Mouse (Mus musculus): Measurements from ENCODE around the gene Tmem178.
A peak's percentile ranks its signal among the peaks of the same experiment; 100 is the strongest.
"Not testable (repeated sequence)": the region's sequence is repeated elsewhere in the genome, so short reads cannot be mapped to it uniquely, and the experiment has no call there.

Gene Tmem178

DNA sequence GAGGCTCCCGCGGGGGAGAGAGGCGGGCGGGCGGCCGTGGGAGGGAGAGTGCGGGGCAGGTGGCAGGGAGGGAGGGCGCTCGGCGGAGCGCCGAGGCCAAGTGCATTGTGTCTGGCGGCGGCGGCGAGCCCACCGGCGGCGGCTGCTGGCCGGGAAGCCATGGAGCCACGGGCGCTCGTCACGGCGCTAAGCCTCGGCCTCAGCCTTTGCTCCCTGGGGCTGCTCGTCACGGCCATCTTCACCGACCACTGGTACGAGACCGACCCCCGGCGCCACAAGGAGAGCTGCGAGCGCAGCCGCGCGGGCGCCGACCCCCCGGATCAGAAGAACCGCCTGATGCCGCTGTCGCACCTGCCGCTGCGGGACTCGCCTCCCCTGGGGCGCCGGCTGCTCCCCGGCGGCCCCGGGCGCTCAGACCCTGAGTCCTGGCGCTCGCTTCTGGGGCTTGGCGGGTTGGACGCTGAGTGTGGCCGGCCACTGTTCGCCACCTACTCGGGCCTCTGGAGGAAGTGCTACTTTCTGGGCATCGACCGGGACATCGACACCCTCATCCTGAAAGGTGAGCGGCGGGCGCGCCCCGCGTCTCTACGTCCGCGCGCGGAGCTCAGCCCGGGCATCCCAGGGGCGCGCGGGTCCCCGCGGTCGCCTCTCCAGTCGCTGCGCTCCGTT is at the start of gene Tmem178:
Gene Tmem178, plus strand, starts transcription at position 103 of the 669 bp plus-strand sequence.
- DNase-seq: peak; percentile 13 to 59

DNA sequence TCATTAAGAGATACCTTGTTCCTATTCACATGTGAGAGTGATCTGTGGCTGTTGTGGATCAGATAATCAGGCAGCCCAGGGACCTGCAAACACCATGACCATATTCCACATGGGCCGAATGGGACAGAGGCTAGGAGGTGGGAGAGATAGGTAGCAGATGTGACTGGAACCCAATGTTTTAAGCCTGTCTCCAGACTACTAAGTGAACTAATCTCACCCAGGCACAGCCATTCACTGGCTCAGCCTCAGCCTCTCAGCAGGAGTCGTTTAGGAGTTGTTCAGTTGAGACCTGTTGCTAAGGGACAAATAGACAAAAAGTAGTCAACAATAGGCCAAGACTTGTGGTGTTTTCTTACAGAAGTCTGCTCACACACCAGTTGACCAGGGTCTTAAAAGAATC is 48.0 kb upstream of the Tmem178 start:
- DNase-seq: no peak

DNA sequence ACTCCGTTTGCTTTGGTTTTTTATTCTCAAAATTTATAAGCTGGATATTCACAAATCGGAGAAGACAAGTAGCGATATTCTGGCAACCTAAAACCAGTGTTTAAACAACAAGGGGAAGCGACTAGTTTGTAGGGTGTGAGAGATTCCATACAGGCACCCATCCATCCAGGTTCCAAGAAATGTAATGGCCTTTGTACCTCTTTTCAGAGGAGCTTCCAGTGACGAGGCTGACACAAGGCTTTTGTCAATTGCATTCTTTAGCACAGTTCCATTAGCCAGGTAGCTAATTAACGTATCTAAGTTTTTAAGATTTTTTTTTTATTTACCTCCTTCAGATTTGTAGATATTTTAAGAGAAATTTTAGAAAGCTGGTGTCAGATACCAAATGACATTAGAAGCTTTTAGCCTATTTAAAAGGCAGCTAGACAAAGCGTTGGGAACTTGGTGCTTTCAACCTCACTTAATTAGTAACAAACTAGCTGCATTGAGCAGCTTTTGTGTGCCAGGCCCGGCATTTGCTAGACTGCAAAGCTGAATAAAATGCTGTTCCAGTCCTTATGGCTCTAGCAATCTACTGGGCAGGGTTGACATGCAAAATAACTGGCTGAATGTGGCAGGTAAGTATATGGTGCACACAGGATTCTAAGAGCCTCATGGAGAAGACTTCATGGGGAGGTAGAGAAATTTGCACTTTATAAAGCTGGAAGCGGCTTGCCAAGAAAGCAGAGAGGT is 46.6 kb upstream of the Tmem178 start:
- DNase-seq: peak in 1 of 2 experiments; percentile 23

DNA sequence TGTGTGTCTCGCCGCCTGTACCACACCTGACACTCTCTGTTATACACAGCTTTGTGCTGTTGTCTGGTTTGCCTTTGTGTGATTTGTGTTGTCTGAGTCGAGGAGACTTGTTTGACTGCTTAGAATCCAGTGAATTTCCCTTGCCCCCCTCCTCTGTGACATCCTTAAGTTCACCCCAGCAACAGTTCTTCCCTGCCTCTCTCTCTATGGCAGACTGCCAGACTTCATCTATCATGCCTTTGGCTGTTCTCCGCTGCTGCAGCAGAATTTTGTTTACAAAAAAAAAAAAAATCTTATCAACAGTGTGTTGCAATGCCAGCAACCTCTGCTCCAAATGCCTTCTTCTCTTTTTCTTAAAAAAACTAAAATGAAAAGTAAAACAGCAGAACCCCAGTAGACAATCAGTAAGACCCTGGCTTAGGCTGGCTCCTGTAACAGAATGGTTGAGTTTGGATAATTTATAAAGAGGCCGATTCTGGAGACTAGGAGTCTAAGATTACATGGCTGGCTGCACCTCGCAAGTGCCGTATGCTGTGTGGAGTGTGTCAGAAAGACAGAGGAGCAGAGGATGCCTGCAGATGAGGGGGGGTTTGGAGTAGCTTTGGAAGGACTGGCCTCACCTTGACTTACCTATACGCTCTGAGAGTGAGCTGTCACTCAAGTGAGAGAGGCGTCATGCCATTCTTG is 44.8 kb upstream of the Tmem178 start:
- peak; percentile 66 to 75 for DNase-seq

DNA sequence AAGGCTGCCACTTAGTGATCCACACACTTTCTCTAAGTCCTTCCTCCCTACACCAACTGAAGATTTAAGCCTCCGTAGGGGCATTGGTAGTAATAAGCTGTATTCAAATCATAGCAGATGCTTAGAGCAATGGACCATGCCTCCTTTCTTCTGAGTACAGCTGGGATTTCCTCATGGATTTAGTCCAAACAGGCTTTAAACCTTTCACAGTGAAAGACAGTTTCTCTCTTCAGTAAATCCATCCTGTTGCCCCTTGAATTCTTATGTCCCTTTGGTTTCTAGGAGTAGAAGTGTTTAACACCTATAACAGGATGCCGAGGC is 44.3 kb upstream of the Tmem178 start:
- no peak for DNase-seq

DNA sequence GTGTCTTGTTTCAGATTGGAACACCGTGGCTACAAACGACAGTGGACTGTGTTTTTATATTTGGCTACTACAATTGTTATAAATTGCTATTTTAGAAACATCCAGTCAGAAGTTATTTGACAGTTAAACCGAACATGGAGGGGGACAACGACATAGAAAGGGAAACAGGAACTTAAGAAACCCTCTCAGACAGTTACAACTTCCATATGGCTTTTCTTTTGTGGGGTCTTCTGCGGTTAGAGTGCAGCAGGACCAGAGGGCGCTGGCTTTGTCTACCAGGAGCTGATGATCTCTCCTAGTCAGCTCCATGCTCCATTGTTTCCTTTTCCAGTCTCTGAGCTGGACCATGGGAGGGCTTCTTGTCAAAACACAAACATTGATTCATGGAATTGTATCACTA is 42.5 kb upstream of the Tmem178 start:
- no peak for DNase-seq

DNA sequence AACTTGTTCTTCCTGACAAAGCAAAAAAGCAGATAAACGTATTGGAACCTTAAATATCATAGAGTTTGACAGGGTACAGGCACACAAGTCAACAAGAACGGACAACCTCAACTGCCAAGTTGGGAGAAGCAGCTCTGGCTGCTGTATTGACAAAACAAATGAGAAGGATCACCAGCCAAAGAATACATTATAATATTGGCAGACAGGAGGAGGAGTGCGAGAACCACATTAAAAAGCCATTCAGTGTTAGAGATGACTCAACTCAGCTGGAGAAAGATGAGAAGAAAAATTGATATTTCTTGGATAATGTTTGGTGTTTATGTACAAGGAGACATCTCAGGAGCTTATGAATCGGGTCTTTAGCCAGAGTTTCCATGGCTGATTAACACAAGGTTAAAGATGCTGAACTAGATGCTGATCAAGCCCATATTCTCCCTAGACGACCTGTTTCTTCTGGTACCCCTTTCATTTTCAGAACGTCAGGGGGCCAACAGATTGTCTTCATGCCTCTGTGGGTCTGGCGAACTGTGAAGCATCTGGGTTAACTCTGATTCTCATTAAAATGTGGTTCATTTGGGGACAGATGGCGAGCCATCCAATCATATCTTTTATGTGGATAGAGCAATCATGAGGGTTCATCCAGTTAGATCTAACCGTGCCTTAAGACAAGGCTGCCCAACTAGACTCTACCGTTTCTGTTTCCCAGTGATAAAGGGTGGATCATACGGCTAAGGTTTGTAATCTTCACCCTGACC is 41.1 kb upstream of the Tmem178 start:
- DNase-seq: no peak

DNA sequence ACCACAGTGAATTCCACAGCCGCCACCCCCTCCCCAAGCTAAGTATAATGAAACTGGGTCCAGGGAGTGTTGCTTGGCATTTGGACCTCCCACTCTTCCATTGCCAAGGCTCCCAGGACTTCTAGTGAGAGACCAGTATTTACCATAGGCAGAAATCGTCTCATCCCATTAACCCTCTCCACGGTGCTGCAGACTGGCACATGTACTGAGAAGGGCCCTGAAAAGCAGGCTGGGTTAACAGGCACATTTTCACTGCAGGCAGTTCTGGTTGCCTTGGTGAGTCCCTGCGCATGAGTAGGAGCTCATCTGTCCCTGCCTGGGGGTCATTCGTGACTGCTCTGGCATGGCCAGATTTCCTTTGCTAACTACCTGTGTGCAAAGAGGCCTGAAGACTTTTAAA is 40.4 kb upstream of the Tmem178 start:
- DNase-seq: peak in 1 of 2 experiments; percentile 50

DNA sequence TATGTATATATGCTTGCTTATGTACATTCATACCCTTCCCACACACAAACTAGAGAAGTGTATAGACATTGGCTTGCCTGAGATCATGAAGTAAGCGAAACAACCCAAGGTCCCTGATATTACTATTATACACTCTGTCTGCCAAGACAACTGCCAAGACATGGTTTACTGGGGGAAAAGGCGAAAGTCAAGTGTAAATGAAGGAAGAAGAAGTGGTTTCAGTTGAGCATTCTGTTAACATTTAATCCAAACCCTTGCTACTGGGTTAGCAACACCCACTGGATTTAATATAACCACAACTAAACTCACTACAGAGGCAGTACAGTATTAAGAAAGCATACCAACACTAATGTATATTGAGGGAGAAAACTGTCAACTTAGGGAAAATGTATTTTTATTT is 28.8 kb upstream of the Tmem178 start:
- DNase-seq: no peak

DNA sequence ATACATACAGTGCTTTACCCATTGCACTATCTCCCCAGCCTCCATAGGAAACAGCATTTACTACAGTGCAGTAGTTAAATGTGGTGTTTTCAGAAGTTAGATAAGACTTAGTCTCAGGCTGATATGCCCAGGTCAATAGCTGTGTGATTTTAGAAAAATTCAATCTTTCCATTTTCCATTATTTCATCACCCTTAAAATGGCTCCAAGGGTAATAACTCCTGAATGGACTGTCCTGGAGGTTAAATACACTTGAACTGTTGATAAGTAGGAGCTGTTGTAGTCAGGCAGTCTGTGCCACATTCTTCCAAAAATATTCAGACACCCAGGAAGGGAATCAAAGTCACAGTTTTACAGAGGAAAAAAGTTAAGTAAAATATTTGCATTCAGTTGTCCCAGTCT is 25.2 kb upstream of the Tmem178 start:
- no peak for DNase-seq

DNA sequence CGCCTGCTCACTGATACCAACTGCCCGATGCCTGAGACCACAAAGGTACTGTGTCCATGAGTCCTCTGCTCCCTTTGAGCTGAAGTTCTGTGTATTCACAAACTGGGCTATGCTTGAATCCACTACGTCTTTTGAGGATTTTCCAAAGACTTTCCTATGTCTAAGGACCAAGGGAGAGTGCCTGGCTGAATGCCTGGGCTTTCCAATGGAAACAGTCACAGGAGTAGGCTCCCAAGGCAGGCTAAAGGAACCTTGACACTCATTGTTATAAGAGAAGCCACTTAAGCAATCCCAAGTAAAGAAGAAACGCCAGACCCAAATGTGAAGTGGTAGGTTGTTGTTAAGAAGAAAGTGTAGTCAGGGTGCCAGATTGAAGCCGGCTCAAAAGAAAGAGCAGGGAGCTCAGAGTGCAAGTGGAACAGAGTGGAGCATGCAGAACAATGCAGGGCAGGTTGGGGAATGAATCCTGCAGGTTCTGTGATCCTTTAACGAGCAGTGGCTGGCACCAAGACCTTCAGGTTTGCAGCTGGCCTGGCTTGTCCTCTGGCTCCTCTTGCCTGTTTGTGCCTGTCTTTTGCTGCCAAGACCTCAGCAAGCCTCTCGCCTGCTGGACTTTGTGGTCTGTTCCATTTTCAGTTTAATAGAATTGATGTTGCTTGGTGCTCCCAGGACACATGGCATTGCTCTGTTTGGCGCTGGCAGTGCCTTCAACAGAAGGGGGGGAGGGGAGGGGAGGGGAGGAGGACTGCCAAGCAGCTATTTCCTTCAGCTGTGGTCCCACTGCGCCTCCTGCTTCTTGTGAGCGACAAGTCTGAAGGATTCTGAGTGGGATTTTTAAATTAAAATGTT is 22.9 kb upstream of the Tmem178 start:
- peak; percentile 35 to 70 for DNase-seq

DNA sequence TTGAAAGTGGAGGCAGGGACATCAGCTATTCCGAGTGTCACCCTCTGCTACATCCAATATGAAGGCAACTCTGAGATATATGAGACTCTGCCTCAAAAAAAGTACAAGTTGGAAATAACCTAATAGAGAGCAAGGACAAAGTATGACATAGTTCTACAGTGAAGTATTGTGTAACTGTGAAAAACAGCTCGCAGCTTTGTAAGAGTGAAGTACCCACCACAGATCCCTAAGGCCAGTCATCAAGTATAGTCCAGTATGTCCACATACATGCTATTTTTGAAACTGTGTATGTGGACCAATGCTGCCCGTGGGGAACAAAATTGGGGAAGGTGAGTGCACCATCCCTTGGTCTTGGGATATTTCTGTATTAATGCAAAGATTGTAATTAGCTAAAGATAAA is 18.9 kb upstream of the Tmem178 start:
- no peak for DNase-seq

DNA sequence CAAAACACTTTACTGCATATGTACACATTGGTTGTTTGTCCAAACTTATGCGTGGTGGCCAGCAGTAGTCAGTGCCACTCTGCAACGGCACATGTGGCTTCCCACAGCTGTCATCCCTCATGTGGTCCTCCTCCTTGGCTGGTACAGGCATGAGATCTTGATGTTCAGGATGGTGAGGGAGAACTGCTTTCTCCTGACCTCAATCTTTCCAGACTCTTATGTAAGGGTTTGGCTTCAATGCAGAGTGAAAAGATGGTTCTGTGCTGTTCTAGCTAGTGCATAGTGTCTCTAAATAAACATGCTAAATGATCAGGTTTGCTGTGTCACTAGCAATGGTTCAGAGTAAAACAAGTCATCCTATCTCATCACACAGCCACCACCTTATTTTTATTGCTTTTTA is 17.3 kb upstream of the Tmem178 start:
- no peak for DNase-seq

DNA sequence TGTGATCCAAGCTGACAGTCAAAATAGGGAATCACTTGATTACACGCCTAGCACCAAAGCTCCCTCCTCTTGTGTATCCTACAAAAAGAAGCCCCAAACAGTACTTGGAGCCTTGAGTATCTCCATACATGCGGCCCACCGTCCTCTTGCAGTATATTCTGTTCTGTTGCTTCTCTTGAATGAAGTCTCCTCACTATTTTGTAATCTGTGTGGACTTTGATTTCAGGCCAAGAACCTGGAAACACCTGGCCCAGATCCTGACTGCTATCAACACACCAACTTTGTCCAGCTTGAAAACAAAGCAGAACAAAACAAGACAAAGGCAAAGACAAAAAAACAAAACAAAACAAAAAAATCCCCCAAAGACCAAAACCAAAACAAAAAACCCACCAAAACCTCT is 11.7 kb upstream of the Tmem178 start:
- no peak for DNase-seq

DNA sequence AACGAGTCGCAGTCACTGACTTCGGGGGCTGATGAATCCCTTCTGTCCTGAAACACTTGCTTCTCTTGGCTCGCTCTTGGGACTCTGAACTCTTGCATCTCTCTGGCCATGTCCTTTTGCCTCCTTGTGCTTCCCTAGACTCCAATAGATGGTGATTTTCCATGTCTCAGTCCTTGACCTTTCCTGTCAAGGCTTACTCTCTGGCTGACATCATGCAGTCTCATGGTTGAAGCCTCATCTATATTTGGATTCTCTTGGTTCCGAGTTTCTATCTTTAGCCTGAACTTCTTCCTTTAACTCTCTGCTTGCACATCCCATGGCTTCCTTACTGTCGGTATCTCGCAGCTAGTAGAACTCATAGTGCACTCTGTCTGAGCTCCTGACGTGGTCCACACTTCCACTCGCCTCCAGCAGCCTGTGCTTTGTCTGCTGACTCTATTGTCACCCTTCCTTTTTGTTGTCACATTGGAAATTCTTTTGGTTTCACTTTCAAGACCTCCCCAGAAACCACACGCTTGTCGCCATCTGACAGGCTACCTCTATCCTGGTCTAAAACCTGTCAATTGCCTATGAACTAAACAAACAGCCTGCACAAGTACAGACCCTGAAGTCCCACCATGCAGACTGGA is 10.9 kb upstream of the Tmem178 start:
- DNase-seq: peak; percentile 4 to 45

DNA sequence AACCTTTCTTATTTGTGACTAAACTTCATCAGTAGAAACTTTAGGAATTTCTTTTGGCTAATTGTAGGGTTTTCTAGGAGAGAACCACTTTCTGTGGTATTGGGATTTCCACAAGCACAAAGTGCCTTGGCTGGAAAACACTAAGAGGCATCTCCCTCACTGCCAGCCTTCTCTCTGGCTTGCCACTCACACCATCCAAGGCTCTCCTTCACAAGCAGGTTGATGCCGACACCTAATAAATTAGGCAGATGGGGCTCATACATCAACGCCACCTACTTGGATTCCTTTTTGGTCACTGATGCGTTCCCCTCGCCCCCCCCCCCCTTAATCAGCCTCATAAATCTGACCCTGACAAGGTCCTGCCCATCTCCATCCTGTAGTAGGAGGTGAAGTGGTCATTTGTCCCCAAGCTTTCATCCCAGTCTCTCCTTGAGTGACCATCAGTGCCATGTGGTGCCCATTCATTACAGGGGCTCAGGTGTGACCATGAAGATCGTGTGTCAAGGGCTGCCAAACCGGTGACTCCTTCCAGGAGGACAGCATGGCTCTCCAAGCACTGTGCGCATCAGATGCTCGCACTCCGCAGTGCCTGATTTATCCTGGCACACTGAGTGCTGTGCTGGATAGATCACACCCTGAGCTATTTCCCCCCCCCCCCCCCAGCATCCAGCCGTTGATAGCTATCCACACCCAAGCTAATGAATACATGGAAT is 8.5 kb upstream of the Tmem178 start:
- no peak for DNase-seq

DNA sequence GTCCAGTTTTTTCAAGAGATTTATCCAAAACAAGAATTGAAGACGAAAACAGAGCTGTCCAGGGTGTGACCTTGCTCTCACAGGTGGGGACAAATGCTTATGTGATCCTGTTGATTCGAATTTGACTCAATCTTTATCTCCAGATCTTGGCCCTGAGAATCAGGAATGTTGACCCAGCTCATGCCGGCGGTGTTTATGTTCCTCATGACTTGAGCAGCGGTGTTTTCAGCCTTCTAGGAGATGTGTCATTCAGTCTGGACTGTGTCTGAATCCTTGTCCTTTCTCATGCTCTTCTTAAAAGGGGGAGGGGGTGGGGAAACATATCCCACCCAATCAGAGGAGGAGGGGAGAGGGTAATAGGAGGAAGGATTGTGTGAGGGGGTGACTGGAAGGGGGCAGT is 7.9 kb upstream of the Tmem178 start:
- no peak for DNase-seq

DNA sequence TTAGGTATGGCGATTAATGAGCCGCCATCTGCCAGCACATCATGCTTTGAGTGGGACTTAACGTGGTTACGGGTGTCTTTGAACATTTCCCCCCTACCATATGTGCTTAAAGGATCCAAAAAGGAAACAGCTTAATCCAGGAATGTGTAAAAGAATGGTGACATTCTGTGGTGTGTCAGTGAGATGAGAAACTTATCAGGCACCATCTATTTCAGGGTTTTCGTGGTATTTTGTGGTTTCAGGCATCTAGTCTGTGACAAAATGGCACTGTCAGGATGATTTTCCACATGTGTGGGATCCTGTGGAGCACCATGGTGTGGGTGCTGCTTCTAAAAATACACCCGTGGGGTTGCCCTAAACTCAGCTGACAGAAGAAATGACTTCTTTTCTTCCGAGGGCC is 4.6 kb upstream of the Tmem178 start:
- no peak for DNase-seq

DNA sequence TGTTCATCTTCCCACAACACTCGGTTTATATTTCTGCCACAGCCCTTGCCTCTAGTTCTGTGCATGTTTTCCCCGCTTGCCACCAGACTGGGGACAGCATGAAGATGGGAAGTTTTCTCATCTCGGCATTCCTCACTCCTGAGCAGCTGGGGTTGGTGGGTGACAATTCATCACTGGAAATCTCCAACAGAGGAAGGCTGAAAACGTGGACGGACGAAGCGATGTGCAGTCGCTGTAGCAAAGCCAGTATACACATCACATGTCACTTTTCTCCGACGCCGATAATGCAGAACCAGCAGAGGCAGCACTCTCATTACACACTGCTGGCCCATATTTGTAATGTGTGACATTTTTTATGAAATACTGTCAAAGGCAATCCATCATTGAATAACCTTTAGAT is 2.6 kb upstream of the Tmem178 start:
- no peak for DNase-seq

DNA sequence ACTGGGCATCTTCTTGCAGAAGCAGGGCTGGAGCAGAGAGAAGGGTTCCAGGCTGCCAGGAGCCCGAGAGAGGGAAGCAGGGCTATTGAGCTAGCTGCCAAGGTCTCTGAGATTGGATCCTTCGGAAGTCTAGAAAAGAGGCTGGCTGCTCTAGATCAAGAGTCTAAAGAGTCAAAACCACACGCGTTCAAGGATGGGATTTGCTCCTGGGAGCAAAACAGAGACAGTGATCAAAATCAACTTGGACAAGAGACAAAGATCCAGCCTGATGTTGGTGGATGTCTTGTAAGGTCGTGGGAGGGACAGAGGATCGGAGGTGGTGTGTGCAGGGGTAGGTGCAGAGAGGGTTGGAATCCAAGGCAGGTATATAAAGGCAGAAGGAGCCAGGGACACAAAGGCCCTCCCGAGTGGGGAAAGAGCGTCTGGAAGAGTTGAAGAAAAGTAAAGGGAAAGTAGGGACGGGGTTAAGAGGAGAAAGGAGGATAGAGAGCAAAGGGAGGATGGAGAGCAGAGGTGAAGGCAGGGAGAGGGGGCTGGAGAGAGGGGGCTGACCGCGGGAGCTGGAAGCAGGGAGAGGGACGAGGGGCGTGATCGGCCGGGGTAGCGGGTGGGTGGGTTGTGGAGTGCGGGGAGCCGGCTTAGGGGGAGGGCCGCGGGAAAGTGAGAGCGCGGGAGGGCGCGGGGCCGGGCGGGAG is 450 bp upstream of the Tmem178 start:
- DNase-seq: no peak

DNA sequence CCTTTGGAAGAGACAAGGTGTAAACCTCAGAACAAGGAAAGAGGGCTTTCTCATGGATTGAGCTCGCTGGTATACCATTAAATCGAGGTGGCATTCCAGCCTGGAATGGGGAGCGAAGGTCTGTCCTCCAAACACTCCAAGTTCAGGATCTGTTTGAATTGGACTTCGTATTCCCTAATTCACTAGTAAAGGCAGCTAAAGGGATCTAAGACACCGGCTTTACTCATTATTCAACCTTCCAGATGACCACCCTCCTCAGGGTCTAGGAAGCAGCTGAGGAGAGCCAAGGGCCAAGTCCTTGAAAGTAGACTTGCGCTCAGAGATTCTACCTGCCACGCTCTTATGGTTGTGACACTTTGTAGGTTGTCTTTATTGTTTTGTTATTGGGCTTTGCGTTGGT is 1.1 kb downstream of the Tmem178 start:
- DNase-seq: not testable (repeated sequence)

Data from kidney, postnatal 25 days (tissue).